Mouse (Mus musculus): ENCODE measurements at regions not wholly inside any gene's neighbourhood (a gene's known extent, or its start where the extent isn't known, plus 50 kb on each side); places are given as distances from the start of the nearest gene placed in this dataset.

- no peak for TF ChIP-seq FLI1 (IDR thresholded peaks at IDR 0.05; ENCODE audit: low read length)
- no peak for TF ChIP-seq GATA1 (IDR thresholded peaks at IDR 0.05; ENCODE audit: borderline replicate concordance, low read length)
Observed at GRCm38 (mm10) chr13:60376705-60377104, 199.5 kb upstream of the Gas1 start.

All from megakaryocyte, embryonic 14.5 days (primary cell).